Mouse (Mus musculus) forebrain, embryonic 10.5 days (tissue): ENCODE measurements at regions not wholly inside any gene's neighbourhood (a gene's known extent, or its start where the extent isn't known, plus 50 kb on each side); places are given as distances from the start of the nearest gene placed in this dataset.

ENCODE experiments used
- DNase-seq: peaks from one replicate; pipeline ENCODE4 v3.0.0-alpha.2; 2017; ENCODE audit warnings: low spot score; ENCODE audit errors: extremely low spot score
- H3K27ac ChIP-seq: fragments of 300-500 bp; sonication (generic); 2 replicates; pipeline ENCODE4 v1.5.1; 2016; ENCODE audit warnings: mild to moderate bottlenecking
- H3K27me3 ChIP-seq: fragments of 300-500 bp; sonication (generic); 2 replicates; pipeline ENCODE4 v1.6.1; 2016; ENCODE audit warnings: mild to moderate bottlenecking; ENCODE audit not compliant: poor library complexity, severe bottlenecking
- H3K36me3 ChIP-seq: fragments of 300-500 bp; sonication (generic); replicated peaks from 2 replicates; pipeline ENCODE4 v1.6.1; 2016; ENCODE audit warnings: mild to moderate bottlenecking, moderate library complexity
- H3K4me1 ChIP-seq: fragments of 300-500 bp; sonication (generic); 2 replicates; pipeline ENCODE4 v1.6.1; 2016
- H3K4me3 ChIP-seq: fragments of 300-500 bp; sonication (generic); 2 replicates; pipeline ENCODE4 v1.5.1; 2016; ENCODE audit warnings: mild to moderate bottlenecking, moderate library complexity
- H3K9me3 ChIP-seq: fragments of 300-500 bp; sonication (generic); 2 replicates; pipeline ENCODE4 v1.6.1; 2016; ENCODE audit warnings: mild to moderate bottlenecking, moderate library complexity
- WGBS: fragments of 180-500 bp; shearing (Covaris S2); methylation state at CpG from one replicate; pipeline ENCODE4 v1.1.7; 2016; 5-methylcytosine and 5-hydroxymethylcytosine counted together

GRCm38 (mm10) chr13:45190151-45190550, 111.7 kb downstream of the Gm9817 start:
- no peaks in the 10 kb centered on the region for H3K36me3 ChIP-seq
- H3K9me3 ChIP-seq: no peaks in the 10 kb centered on the region
- H3K27ac ChIP-seq: no peak overlapping the region
- H3K4me1 ChIP-seq: peaks cover 19% of the 10 kb centered on the region
- no peak for DNase-seq
- no peak overlapping the region for H3K4me3 ChIP-seq
- H3K27me3 ChIP-seq: no peaks in the 10 kb centered on the region
- WGBS: 47% methylated on average over 4 of the region's 4 CpGs

GRCm38 (mm10) chr13:45192079-45192478, 113.6 kb downstream of the Gm9817 start:
- peaks cover 19% of the 10 kb centered on the region for H3K4me1 ChIP-seq
- no peaks in the 10 kb centered on the region for H3K9me3 ChIP-seq
- H3K27me3 ChIP-seq: no peaks in the 10 kb centered on the region
- no peak overlapping the region for H3K4me3 ChIP-seq
- no peaks in the 10 kb centered on the region for H3K36me3 ChIP-seq
- no peak overlapping the region for H3K27ac ChIP-seq
- 89% methylated on average over 8 of the region's 8 CpGs for WGBS
- no peak for DNase-seq

GRCm38 (mm10) chr13:45195562-45195961, 117.1 kb downstream of the Gm9817 start:
- Histone ChIP-seq H3K4me3 (no peak overlapping the region), H3K4me1 (peaks cover under 1% of the 10 kb centered on the region; the same call in 1 of the 2 replicates), H3K9me3 (no peaks in the 10 kb centered on the region), H3K36me3 (no peaks in the 10 kb centered on the region), H3K27ac (no peak overlapping the region), H3K27me3 (no peaks in the 10 kb centered on the region)
- WGBS: 85% methylated on average over 2 of the region's 2 CpGs
- no peak for DNase-seq

GRCm38 (mm10) chr13:45196363-45196762, 117.9 kb downstream of the Gm9817 start:
- Histone ChIP-seq H3K36me3 (no peaks in the 10 kb centered on the region), H3K27me3 (no peaks in the 10 kb centered on the region), H3K4me1 (no peaks in the 10 kb centered on the region), H3K27ac (no peak overlapping the region), H3K4me3 (no peak overlapping the region), H3K9me3 (no peaks in the 10 kb centered on the region)
- no peak for DNase-seq

- no peaks in the 10 kb centered on the region for H3K4me1 ChIP-seq
- no peaks in the 10 kb centered on the region for H3K27me3 ChIP-seq
- DNase-seq: no peak
- no peak overlapping the region for H3K4me3 ChIP-seq
- 88% methylated on average over 9 of the region's 9 CpGs for WGBS
- H3K36me3 ChIP-seq: no peaks in the 10 kb centered on the region
- no peaks in the 10 kb centered on the region for H3K9me3 ChIP-seq
- H3K27ac ChIP-seq: no peak overlapping the region
Observed at GRCm38 (mm10) chr13:45200511-45201120, 122.1 kb downstream of the Gm9817 start.

GRCm38 (mm10) chr13:45204856-45205255, 126.4 kb downstream of the Gm9817 start:
- Histone ChIP-seq H3K4me3 (no peak overlapping the region), H3K36me3 (no peaks in the 10 kb centered on the region), H3K27ac (no peak overlapping the region), H3K9me3 (no peaks in the 10 kb centered on the region), H3K4me1 (no peaks in the 10 kb centered on the region), H3K27me3 (no peaks in the 10 kb centered on the region)
- 92% methylated on average over 6 of the region's 6 CpGs for WGBS
- no peak for DNase-seq

- DNase-seq: no peak
- WGBS: 92% methylated on average over 5 of the region's 5 CpGs
- no peaks in the 10 kb centered on the region for H3K36me3 ChIP-seq
- H3K27ac ChIP-seq: no peak overlapping the region
- H3K27me3 ChIP-seq: no peaks in the 10 kb centered on the region
- H3K4me1 ChIP-seq: peaks cover 7% of the 10 kb centered on the region; the same call in 1 of the 2 replicates
- no peaks in the 10 kb centered on the region for H3K9me3 ChIP-seq
- no peak overlapping the region for H3K4me3 ChIP-seq
Observed at GRCm38 (mm10) chr13:45208540-45209197, 130.2 kb downstream of the Gm9817 start.

GRCm38 (mm10) chr13:45211241-45211640, 132.7 kb downstream of the Gm9817 start:
- H3K27me3 ChIP-seq: no peaks in the 10 kb centered on the region
- no peaks in the 10 kb centered on the region for H3K36me3 ChIP-seq
- DNase-seq: no peak
- WGBS: 86% methylated on average over 9 of the region's 9 CpGs
- H3K4me1 ChIP-seq: peaks cover 11% of the 10 kb centered on the region; the same call in 1 of the 2 replicates
- no peaks in the 10 kb centered on the region for H3K9me3 ChIP-seq
- H3K27ac ChIP-seq: no peak overlapping the region
- H3K4me3 ChIP-seq: no peak overlapping the region

GRCm38 (mm10) chr13:45213116-45213834, 134.8 kb downstream of the Gm9817 start:
- peaks cover 11% of the 10 kb centered on the region; the same call in 1 of the 2 replicates for H3K4me1 ChIP-seq
- no peaks in the 10 kb centered on the region for H3K36me3 ChIP-seq
- H3K9me3 ChIP-seq: no peaks in the 10 kb centered on the region
- DNase-seq: no peak
- no peak overlapping the region for H3K4me3 ChIP-seq
- no peak overlapping the region for H3K27ac ChIP-seq
- H3K27me3 ChIP-seq: no peaks in the 10 kb centered on the region
- 65% methylated on average over 5 of the region's 5 CpGs for WGBS

- Histone ChIP-seq H3K36me3 (no peaks in the 10 kb centered on the region), H3K27me3 (no peaks in the 10 kb centered on the region), H3K4me1 (peaks cover 9% of the 10 kb centered on the region; the same call in 1 of the 2 replicates), H3K9me3 (no peaks in the 10 kb centered on the region), H3K27ac (no peak overlapping the region), H3K4me3 (no peak overlapping the region)
- no peak for DNase-seq
- 95% methylated on average over 4 of the region's 4 CpGs for WGBS
Observed at GRCm38 (mm10) chr13:45218251-45218650, 139.8 kb downstream of the Gm9817 start.

GRCm38 (mm10) chr13:45219671-45220070, 141.2 kb downstream of the Gm9817 start:
- DNase-seq: no peak
- no peak overlapping the region for H3K4me3 ChIP-seq
- no peaks in the 10 kb centered on the region for H3K9me3 ChIP-seq
- no peaks in the 10 kb centered on the region for H3K4me1 ChIP-seq
- H3K27me3 ChIP-seq: no peaks in the 10 kb centered on the region
- H3K27ac ChIP-seq: no peak overlapping the region
- WGBS: 80% methylated on average over 3 of the region's 3 CpGs
- no peaks in the 10 kb centered on the region for H3K36me3 ChIP-seq

GRCm38 (mm10) chr13:45230804-45231203, 152.3 kb downstream of the Gm9817 start:
- WGBS: 84% methylated on average over 2 of the region's 2 CpGs
- Histone ChIP-seq H3K9me3 (no peaks in the 10 kb centered on the region), H3K4me3 (no peak overlapping the region), H3K4me1 (peaks cover 4% of the 10 kb centered on the region; the same call in 1 of the 2 replicates), H3K27me3 (no peaks in the 10 kb centered on the region), H3K27ac (no peak overlapping the region), H3K36me3 (no peaks in the 10 kb centered on the region)
- no peak for DNase-seq

- 57% methylated on average over 5 of the region's 5 CpGs for WGBS
Observed at GRCm38 (mm10) chr13:45235236-45235635, 154.3 kb upstream of the Mylip start.

More at GRCm38 (mm10) chr13:45235236-45235635, 154.3 kb upstream of the Mylip start:
- H3K27me3 ChIP-seq: no peaks in the 10 kb centered on the region
- H3K27ac ChIP-seq: no peak overlapping the region
- peaks cover 9% of the 10 kb centered on the region; the same call in 1 of the 2 replicates for H3K4me1 ChIP-seq
- no peak for DNase-seq
- no peaks in the 10 kb centered on the region for H3K36me3 ChIP-seq
- no peaks in the 10 kb centered on the region for H3K9me3 ChIP-seq
- H3K4me3 ChIP-seq: no peak overlapping the region
